Mouse (Mus musculus) hindbrain, embryonic 12.5 days (tissue): ENCODE measurements around the gene Drg1. TPM values are rescaled to one million over a fixed set of nuclear protein-coding genes. Genes with fewer than 3 reads are reported as not detected.
A peak's percentile ranks its signal among the peaks of the same experiment; 100 is the strongest.
"Not testable (repeated sequence)": the region's sequence is repeated elsewhere in the genome, so short reads cannot be mapped to it uniquely, and the experiment has no call there.

Experiments
- ATAC-seq: fragments of 200-750 bp; cut with Nextera tagmentation; 2 replicates; pipeline ENCODE4 v1.8.0; 2017; ENCODE audit warnings: moderate TSS enrichment; ENCODE audit not compliant: low FRiP score
- H3K27ac ChIP-seq: fragments of 300-500 bp; sonication (generic); 2 replicates; pipeline ENCODE4 v1.5.1; 2016; ENCODE audit warnings: mild to moderate bottlenecking
- H3K27me3 ChIP-seq: fragments of 300-500 bp; sonication (generic); 2 replicates; pipeline ENCODE4 v1.6.1; 2016; ENCODE audit warnings: mild to moderate bottlenecking
- H3K36me3 ChIP-seq: fragments of 300-500 bp; sonication (generic); 2 replicates; pipeline ENCODE4 v1.6.1; 2016; ENCODE audit warnings: mild to moderate bottlenecking
- H3K4me1 ChIP-seq: fragments of 300-500 bp; sonication (generic); 2 replicates; pipeline ENCODE4 v1.6.1; 2016
- H3K4me2 ChIP-seq: fragments of 300-500 bp; sonication (generic); replicated peaks from 2 replicates; pipeline ENCODE4 v1.6.1; 2016; ENCODE audit warnings: mild to moderate bottlenecking
- H3K4me3 ChIP-seq: fragments of 300-500 bp; sonication (generic); 2 replicates; pipeline ENCODE4 v1.5.1; 2016; ENCODE audit warnings: mild to moderate bottlenecking
- H3K9ac ChIP-seq: fragments of 300-500 bp; sonication (generic); 2 replicates; pipeline ENCODE4 v1.6.1; 2016; ENCODE audit warnings: mild to moderate bottlenecking, moderate library complexity
- H3K9me3 ChIP-seq: fragments of 300-500 bp; sonication (generic); replicated peaks from 2 replicates; pipeline ENCODE4 v1.6.1; 2016; ENCODE audit warnings: mild to moderate bottlenecking
- WGBS: fragments of 180-500 bp; shearing (Covaris S2); methylation state at CpG from one replicate; pipeline ENCODE4 v1.1.7; 2016; 5-methylcytosine and 5-hydroxymethylcytosine counted together
- polyA plus RNA-seq: library from polyadenylated mRNA; unstranded; fragments of >200 nt; fragmentation: Nextera tagmentation; extraction: Ambion mirVana; gene quantifications from 2 replicates; pipeline ENCODE4 v1.2.1, GENCODE M21; 2016

Gene Drg1
- polyA plus RNA-seq, 1 experiment from 2014 or later = 240 TPM

DNA sequence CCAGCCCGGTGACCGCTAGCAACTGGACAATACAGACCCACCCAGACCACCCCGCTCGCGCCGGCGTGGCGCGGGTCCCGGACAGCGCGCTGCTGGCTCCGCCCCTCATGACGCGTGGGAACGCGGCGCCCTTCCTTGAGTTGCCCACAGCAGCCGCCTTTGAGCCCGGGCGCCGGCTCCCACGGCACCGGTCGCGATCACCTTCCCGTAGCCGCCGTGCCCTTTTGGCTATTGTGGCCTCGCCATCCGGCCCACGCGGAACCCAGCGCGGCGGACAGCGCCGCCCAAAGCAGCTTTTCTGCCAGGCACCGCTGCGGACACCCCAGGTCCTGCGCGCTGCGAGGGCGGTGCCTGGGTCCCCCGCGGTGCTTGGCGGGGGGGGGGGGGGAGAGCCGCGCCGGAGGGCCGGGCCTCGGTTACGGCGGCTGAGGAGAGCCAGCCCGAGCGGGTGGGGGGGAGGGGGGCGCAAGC lies 63.9 kb downstream of the Drg1 start, which contains the start of gene Eif4enif1:
Gene Eif4enif1 (plus strand): TSS at position 162 of the 471 bp plus-strand sequence.
- Histone ChIP-seq H3K9ac (peak within 1 kb of the TSS; percentile 46), H3K36me3 (peaks cover 20% of the 10 kb centered on the region), H3K4me1 (0 out of 2 replicates have a peak, but pooled peaks cover 3% of the 10 kb centered on the region), H3K4me3 (peak within 1 kb of the TSS; percentile 36), H3K4me2 (peak within 1 kb of the TSS; percentile 38), H3K27me3 (no peaks in the 10 kb centered on the region), H3K27ac (peak within 1 kb of the TSS; percentile 35), H3K9me3 (no peaks in the 10 kb centered on the region)
- WGBS = under 1% methylated on average over 45 of the region's 57 CpGs
- peak; percentile 69 for ATAC-seq

DNA sequence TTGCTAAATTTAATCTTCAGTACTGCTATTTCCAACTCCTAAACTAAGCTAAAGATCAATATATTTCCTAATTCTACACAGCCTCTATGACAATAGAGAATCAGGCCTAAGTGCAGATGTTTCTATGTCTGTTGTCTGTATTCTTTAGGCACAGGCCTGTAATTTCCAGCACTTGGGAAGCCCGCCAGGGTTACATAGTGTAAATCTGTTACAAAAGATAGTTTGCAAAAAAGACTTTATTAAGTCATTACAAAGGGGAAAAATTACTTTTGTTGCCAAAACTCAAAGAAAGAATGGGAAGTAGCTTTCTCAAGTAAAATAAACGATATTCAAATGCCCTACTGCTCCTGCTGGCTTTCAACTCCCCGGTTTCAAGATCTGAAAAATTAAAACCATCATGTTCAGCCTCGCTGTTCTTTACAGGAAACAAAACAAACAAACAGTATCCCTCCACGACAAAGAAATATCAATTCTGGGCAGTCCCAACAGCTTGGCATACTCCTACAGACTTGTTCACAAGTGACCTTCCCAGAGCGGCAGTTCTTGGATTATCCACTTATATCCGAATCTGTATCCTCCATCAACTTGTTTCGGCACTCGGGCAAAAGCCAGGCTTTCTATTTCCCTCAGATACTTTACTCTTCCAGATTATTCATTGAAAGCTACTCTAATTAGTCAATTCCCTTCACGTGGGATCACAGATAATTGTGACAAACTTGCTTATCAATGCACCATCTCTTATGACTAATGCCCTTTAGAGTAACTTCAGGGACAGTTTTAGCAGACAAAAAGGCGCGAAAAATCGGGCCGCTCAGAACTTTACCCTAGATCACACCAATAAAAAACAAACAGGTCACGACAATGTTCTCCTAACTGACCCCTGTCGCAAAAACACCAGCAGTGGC lies 64.6 kb downstream of the Drg1 start:
- Histone ChIP-seq H3K27ac (no peak overlapping the region), H3K9me3 (no peaks in the 10 kb centered on the region), H3K4me3 (peak overlapping the region; percentile 36), H3K9ac (no peak overlapping the region), H3K4me2 (peak overlapping the region; percentile 27), H3K36me3 (peaks cover 13% of the 10 kb centered on the region), H3K27me3 (no peaks in the 10 kb centered on the region), H3K4me1 (0 out of 2 replicates have a peak, but pooled peaks cover 3% of the 10 kb centered on the region)
- WGBS = 9% methylated on average over 16 of the region's 16 CpGs
- no peak for ATAC-seq

GRCm38 (mm10) chr11:3200636-3201035 lies 65.6 kb downstream of the Drg1 start:
- not testable (repeated sequence) for H3K4me2 ChIP-seq, H3K9ac ChIP-seq, H3K4me3 ChIP-seq, H3K27me3 ChIP-seq, H3K4me1 ChIP-seq, H3K9me3 ChIP-seq, ATAC-seq, H3K36me3 ChIP-seq, H3K27ac ChIP-seq
- WGBS = 93% methylated on average over 6 of the region's 7 CpGs

GRCm38 (mm10) chr11:3193363-3193762 lies 72.9 kb downstream of the Drg1 start, which contains the start of gene Sfi1:
Sfi1 (minus strand) TSS chr11:3193463.
- no peak within 1 kb of the TSS for H3K4me3 ChIP-seq
- WGBS = 85% methylated on average over 25 of the region's 25 CpGs
- H3K36me3 ChIP-seq = no peaks in the 10 kb centered on the region
- H3K27me3 ChIP-seq = no peaks in the 10 kb centered on the region
- H3K9me3 ChIP-seq = no peaks in the 10 kb centered on the region
- H3K4me2 ChIP-seq = no peak within 1 kb of the TSS
- no peak within 1 kb of the TSS for H3K27ac ChIP-seq
- H3K4me1 ChIP-seq = no peaks in the 10 kb centered on the region
- ATAC-seq = no peak
- no peak within 1 kb of the TSS for H3K9ac ChIP-seq

DNA sequence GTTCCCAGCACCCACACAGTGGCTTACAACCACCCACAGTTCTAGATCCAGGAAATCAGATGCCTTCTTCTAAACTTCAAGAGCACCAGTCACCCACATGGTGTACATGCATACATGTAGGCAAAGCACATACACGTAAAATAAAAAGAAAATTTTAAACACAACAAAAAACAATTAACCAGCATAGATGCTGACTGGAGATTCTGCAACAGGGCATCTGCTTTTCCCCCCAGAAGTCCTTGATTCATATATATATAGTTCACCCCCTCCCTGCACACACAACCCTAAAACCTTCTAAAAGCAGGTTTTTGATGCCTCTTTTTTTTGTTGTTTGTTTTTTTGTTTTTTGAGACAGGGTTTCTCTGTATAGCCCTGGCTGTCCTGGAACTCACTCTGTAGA lies 83.5 kb downstream of the Drg1 start:
- WGBS = 87% methylated on average over 1 of the region's 1 CpGs
- not testable (repeated sequence) for ATAC-seq, H3K36me3 ChIP-seq, H3K27me3 ChIP-seq, H3K4me2 ChIP-seq, H3K4me3 ChIP-seq, H3K27ac ChIP-seq, H3K4me1 ChIP-seq, H3K9me3 ChIP-seq, H3K9ac ChIP-seq

DNA sequence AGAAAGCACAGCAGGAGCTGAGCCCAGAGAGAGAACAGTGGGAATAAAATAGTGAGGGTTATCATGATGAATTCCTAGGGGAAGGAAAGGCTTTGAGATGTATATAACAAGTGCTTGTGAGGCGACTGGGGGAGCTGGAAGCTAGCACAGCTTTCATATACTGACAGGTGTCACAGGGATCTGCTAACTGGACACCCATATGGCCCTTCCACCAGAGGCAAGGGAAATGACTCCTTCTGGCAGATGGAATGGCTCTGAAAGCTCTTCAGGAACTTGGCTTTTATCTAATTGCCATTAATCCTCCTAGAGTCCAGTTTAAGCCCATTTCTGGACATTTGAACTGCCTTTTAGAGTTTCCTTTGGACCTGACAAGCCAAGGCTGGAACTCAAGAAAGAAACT lies 84.2 kb downstream of the Drg1 start:
- H3K4me1 ChIP-seq, H3K9ac ChIP-seq, H3K27ac ChIP-seq, H3K27me3 ChIP-seq, H3K4me2 ChIP-seq, H3K4me3 ChIP-seq, H3K36me3 ChIP-seq, H3K9me3 ChIP-seq, ATAC-seq: not testable (repeated sequence)
- 42% methylated on average over 1 of the region's 1 CpGs for WGBS

DNA sequence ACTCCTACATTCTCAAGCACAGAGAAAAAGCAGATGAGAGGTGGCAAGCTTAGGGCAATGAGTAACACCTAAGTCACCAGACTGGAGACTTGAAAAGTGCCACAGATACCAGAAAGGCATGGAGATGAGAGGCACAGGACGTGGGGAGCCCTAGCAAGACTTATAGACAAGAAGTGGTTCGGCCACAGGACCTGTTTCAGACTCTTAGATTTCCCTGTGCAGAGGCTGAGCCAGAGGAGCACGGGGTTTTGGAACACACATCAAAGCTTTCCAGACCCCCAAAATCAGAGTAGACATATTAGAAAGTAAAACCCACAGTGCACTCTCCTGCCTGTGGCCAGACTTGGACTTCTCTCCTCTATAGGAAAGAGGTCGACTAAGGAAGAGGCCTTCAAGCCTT lies 85.0 kb downstream of the Drg1 start:
- not testable (repeated sequence) for ATAC-seq

GRCm38 (mm10) chr11:3180510-3181160 lies 85.6 kb downstream of the Drg1 start:
- not testable (repeated sequence) for H3K4me3 ChIP-seq, H3K4me2 ChIP-seq, H3K27me3 ChIP-seq, H3K9me3 ChIP-seq, H3K27ac ChIP-seq, ATAC-seq, H3K36me3 ChIP-seq, H3K9ac ChIP-seq, H3K4me1 ChIP-seq
- WGBS = 74% methylated on average over 6 of the region's 6 CpGs

More for the DNA sequence above, 85.0 kb downstream of the Drg1 start:
- not testable (repeated sequence) for H3K9me3 ChIP-seq, H3K4me3 ChIP-seq, H3K27me3 ChIP-seq, H3K4me2 ChIP-seq, H3K27ac ChIP-seq, H3K4me1 ChIP-seq, H3K36me3 ChIP-seq, H3K9ac ChIP-seq
- WGBS = 60% methylated on average over 4 of the region's 4 CpGs

DNA sequence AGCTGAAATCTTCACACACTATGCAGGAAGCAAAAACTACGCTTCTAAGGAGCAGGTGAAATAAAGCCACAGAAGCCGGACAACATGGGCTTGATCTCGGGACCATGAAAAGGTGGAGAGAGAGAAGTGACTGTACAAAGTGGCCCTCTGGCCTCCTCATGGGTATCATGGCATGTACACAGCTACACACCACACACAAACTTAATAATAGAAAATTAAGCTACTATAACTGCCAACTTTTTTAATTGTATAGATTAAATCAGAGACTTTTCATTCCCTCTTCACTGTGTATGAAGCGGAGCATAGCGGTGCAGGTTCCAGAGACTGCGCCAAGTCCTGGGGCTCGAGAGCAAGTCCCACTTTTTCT lies 86.5 kb downstream of the Drg1 start:
- H3K4me1 ChIP-seq, H3K36me3 ChIP-seq, H3K4me3 ChIP-seq, H3K9me3 ChIP-seq, H3K4me2 ChIP-seq, ATAC-seq, H3K27ac ChIP-seq, H3K9ac ChIP-seq, H3K27me3 ChIP-seq: not testable (repeated sequence)
- 86% methylated on average over 7 of the region's 7 CpGs for WGBS

DNA sequence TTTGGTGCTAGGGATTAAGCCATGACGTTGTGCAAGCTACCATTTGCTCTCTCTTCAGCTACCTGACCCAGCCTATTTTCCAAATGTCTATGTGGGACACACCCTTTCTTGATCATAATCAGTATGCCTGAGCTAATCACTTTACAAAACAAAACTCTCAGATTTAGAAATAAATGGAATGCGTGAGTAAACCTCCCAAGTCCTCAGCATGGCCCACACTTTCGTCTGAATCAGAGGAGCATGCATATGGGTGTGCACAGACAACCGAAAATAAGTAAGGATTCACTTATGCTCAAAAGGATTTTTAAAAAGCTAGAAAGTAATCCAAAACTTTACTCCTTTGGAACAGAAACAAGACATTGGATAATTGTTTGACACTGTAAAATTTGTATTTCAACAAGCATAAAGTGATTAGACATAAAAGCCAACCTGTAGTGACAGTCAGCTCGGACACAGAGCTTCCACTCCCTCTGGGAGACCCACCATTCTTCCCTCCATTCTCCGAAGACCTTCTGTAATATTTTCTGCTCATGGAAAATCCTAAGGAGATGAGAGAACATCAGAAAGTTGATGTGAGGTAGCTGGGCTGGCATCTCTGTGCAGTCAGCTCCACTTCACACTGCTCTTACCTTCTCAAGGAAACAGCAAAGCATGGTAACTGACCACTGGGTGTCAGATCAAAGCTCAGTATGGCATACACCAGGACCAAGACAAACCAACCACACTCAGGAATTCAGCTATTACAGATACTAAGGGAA lies 87.1 kb downstream of the Drg1 start:
- H3K4me1 ChIP-seq, H3K9ac ChIP-seq, H3K4me3 ChIP-seq, H3K4me2 ChIP-seq, H3K27me3 ChIP-seq, H3K27ac ChIP-seq, ATAC-seq, H3K9me3 ChIP-seq, H3K36me3 ChIP-seq: not testable (repeated sequence)
- WGBS = 88% methylated on average over 6 of the region's 6 CpGs

GRCm38 (mm10) chr11:3173425-3174318 lies 92.5 kb downstream of the Drg1 start:
- not testable (repeated sequence) for H3K9me3 ChIP-seq, H3K4me2 ChIP-seq, H3K4me1 ChIP-seq, H3K36me3 ChIP-seq, H3K4me3 ChIP-seq, H3K27me3 ChIP-seq, H3K9ac ChIP-seq, H3K27ac ChIP-seq
- 87% methylated on average over 11 of the region's 11 CpGs for WGBS
- peak; percentile 52 for ATAC-seq
